Mouse (Mus musculus): Measurements from ENCODE around the gene Eva1c. TPM values are rescaled to one million over a fixed set of nuclear protein-coding genes. Genes with fewer than 3 reads are reported as not detected.

Gene Eva1c
- total RNA-seq, 1 experiment: 2.0 TPM

DNA sequence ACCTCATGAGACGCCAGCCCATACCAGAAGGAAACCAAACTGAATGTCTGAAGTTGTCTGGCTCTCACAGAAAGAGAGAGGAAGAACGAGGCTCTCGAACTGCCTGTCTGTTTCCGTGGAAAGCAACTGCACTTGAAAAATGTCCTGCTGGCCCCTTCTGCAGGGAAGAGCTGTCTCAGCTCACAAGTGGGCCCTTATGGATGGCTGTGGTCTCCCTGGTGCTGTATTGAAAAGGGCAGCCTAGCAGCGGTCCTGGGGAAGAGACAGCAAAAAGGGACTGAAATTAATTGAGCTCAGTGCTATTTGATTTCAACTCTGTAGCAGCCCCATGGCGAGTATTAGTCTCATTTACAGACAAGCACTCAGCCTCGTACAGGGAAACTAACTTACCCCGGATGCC, 10.9 kb downstream of the Eva1c start:
- Histone ChIP-seq H3K4me1 (ENCODE audit: control insufficient read depth in 2 of 2, insufficient read depth in 2 of 2, low read length in 2 of 2, poor library complexity in 1 of 2) (no peaks in the 10 kb centered on the region), H3K9me3 (ENCODE audit: control insufficient read depth, insufficient read depth, low read depth, low read length) (no peaks in the 10 kb centered on the region), H3K9ac (ENCODE audit: insufficient read depth, low read depth, low read length, poor library complexity, severe bottlenecking) (no peak overlapping the region), H3K4me3 (ENCODE audit: insufficient read depth in 1 of 2, low read depth in 1 of 2, low read length in 2 of 2, poor library complexity in 1 of 2, severe bottlenecking in 1 of 2) (no peak overlapping the region), H3K36me3 (ENCODE audit: control insufficient read depth, insufficient read depth, low read length, poor library complexity, severe bottlenecking) (no peaks in the 10 kb centered on the region), H3K27ac (ENCODE audit: insufficient read depth, low read depth, low read length, poor library complexity, severe bottlenecking) (no peak overlapping the region)
- no peak for DNase-seq (ENCODE audit: low read depth, low spot score)
- no peak for TF ChIP-seq CHD2 (IDR thresholded peaks at IDR 0.05; ENCODE audit: low read depth, low read length)
- TF ChIP-seq HCFC1 (IDR thresholded peaks at IDR 0.05; ENCODE audit: borderline replicate concordance, insufficient read depth, low read length): no peak
- no peak for TF ChIP-seq ZNF384 (IDR thresholded peaks at IDR 0.05; ENCODE audit: low read depth, low read length)
- TF ChIP-seq ZC3H11A (IDR thresholded peaks at IDR 0.05; ENCODE audit: borderline replicate concordance, low read depth, low read length): no peak
- TF ChIP-seq MAFK (IDR thresholded peaks at IDR 0.05; ENCODE audit: insufficient read depth, low read depth, low read length): no peak
- in situ Hi-C loops (cut with MboI; ENCODE audit: low sequenced_read_pairs in 2 of 2, unreplicated experiment in 2 of 2): no loop called here

DNA sequence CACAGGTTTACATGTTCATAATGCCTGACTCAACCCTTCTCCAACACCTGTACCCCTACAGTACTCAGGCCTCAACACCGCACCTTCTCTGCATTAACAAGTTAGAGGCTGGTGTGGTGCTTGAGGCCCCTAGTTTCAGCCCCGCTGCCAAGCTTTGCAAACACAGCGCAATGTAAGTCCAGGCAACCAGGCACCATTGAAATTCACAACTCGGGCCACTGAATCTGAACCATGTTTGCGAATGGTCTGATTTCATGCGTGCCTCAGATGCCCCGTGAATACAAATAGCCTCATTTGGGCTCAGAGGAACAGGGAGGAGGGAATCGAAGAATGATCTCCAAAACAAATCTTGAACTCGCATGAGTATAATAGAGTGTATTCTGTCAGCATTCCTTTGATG, 15.6 kb downstream of the Eva1c start:
- in situ Hi-C loops (cut with MboI; ENCODE audit: low sequenced_read_pairs in 2 of 2, unreplicated experiment in 2 of 2): no loop called here
- no peaks in the 10 kb centered on the region for H3K36me3 ChIP-seq (ENCODE audit: control insufficient read depth, insufficient read depth, low read length, poor library complexity, severe bottlenecking)
- DNase-seq (ENCODE audit: low read depth, low spot score): no peak
- no peaks in the 10 kb centered on the region for H3K9me3 ChIP-seq (ENCODE audit: control insufficient read depth, insufficient read depth, low read depth, low read length)
- no peak overlapping the region for H3K4me3 ChIP-seq (ENCODE audit: insufficient read depth in 1 of 2, low read depth in 1 of 2, low read length in 2 of 2, poor library complexity in 1 of 2, severe bottlenecking in 1 of 2)
- H3K4me1 ChIP-seq (ENCODE audit: control insufficient read depth in 2 of 2, insufficient read depth in 2 of 2, low read length in 2 of 2, poor library complexity in 1 of 2): no peaks in the 10 kb centered on the region
- TF ChIP-seq MAFK (IDR thresholded peaks at IDR 0.05; ENCODE audit: insufficient read depth, low read depth, low read length) (no peak), ZNF384 (IDR thresholded peaks at IDR 0.05; ENCODE audit: low read depth, low read length) (no peak), HCFC1 (IDR thresholded peaks at IDR 0.05; ENCODE audit: borderline replicate concordance, insufficient read depth, low read length) (no peak), CHD2 (IDR thresholded peaks at IDR 0.05; ENCODE audit: low read depth, low read length) (no peak), ZC3H11A (IDR thresholded peaks at IDR 0.05; ENCODE audit: borderline replicate concordance, low read depth, low read length) (no peak)
- no peak overlapping the region for H3K9ac ChIP-seq (ENCODE audit: insufficient read depth, low read depth, low read length, poor library complexity, severe bottlenecking)
- H3K27ac ChIP-seq (ENCODE audit: insufficient read depth, low read depth, low read length, poor library complexity, severe bottlenecking): no peak overlapping the region

DNA sequence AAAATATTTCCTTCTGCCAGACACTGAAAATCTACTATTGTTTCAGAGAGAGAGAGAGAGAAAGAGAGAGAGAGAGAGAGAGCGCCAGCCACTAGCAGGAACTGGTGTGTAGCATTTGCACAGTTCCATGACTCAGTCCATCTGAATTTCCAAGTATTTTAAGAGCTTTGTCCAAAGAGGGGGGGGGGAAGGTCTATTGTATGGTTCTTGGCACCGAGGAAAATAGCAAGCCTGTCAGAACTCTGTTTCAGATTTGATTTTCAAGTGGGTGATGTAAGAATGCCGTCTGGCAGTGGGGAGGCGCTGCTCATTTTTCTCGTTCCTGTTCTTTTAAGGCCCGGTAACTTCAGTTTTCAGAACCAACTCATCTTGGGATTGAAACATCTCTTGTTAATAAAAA, 18.5 kb downstream of the Eva1c start:
- no peaks in the 10 kb centered on the region for H3K36me3 ChIP-seq (ENCODE audit: control insufficient read depth, insufficient read depth, low read length, poor library complexity, severe bottlenecking)
- TF ChIP-seq ZC3H11A (IDR thresholded peaks at IDR 0.05; ENCODE audit: borderline replicate concordance, low read depth, low read length) (no peak), MAFK (IDR thresholded peaks at IDR 0.05; ENCODE audit: insufficient read depth, low read depth, low read length) (no peak), HCFC1 (IDR thresholded peaks at IDR 0.05; ENCODE audit: borderline replicate concordance, insufficient read depth, low read length) (no peak), ZNF384 (IDR thresholded peaks at IDR 0.05; ENCODE audit: low read depth, low read length) (no peak), CHD2 (IDR thresholded peaks at IDR 0.05; ENCODE audit: low read depth, low read length) (no peak)
- in situ Hi-C loops (cut with MboI; ENCODE audit: low sequenced_read_pairs in 2 of 2, unreplicated experiment in 2 of 2): no loop called here
- peaks cover 3 to 11% of the 10 kb centered on the region in 2 experiments; a peak in 2 of 4 replicates for H3K4me1 ChIP-seq (ENCODE audit: control insufficient read depth in 2 of 2, insufficient read depth in 2 of 2, low read length in 2 of 2, poor library complexity in 1 of 2)
- H3K9ac ChIP-seq (ENCODE audit: insufficient read depth, low read depth, low read length, poor library complexity, severe bottlenecking): no peak overlapping the region
- H3K9me3 ChIP-seq (ENCODE audit: control insufficient read depth, insufficient read depth, low read depth, low read length): no peaks in the 10 kb centered on the region
- H3K4me3 ChIP-seq (ENCODE audit: insufficient read depth in 1 of 2, low read depth in 1 of 2, low read length in 2 of 2, poor library complexity in 1 of 2, severe bottlenecking in 1 of 2): no peak overlapping the region
- no peak overlapping the region for H3K27ac ChIP-seq (ENCODE audit: insufficient read depth, low read depth, low read length, poor library complexity, severe bottlenecking)
- DNase-seq (ENCODE audit: low read depth, low spot score): no peak

DNA sequence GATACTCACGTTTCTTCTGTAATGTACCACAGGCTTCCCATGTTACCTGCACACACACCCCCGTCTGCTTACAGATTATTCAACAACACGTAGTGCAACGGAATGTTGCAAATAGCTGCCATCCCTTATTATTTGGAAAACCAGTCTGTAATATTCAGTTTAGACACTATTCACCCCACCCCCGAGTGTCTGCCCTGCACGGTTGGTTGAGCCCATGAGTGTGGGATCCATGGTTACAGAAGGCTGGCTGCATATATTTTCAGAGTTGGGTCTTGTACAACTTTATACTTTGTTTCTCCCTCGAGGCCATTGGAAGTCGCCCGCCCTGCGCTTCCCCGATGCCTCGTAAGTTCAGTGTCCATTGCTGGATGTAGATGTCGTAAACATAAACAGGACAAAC, 19.1 kb downstream of the Eva1c start:
- in situ Hi-C loops (cut with MboI; ENCODE audit: low sequenced_read_pairs in 2 of 2, unreplicated experiment in 2 of 2): no loop called here

DNA sequence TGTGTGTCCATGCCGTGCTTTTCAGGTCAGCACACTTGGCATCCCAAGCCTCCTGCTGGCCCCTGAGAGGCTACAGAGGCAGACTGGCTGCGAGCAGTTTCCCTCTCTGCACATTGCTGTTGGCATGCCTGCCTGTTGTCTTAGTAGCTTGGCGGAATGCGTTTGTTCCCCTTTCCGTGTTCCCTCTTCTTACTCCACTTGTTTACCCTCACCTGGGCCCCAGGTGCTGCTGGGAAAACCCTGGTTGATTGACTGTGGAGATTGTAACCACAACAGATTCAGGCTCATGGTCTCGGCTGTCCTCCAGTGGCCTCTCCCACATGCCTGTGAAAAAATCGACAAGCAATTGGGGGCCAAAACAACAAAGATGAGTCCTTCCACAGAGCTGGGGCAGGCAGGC, 22.2 kb downstream of the Eva1c start:
- in situ Hi-C loops (cut with MboI; ENCODE audit: low sequenced_read_pairs in 2 of 2, unreplicated experiment in 2 of 2): no loop called here
- peaks cover 3 to 12% of the 10 kb centered on the region in 2 experiments; a peak in 2 of 4 replicates for H3K4me1 ChIP-seq (ENCODE audit: control insufficient read depth in 2 of 2, insufficient read depth in 2 of 2, low read length in 2 of 2, poor library complexity in 1 of 2)
- H3K27ac ChIP-seq (ENCODE audit: insufficient read depth, low read depth, low read length, poor library complexity, severe bottlenecking): no peak overlapping the region
- no peaks in the 10 kb centered on the region for H3K36me3 ChIP-seq (ENCODE audit: control insufficient read depth, insufficient read depth, low read length, poor library complexity, severe bottlenecking)
- H3K4me3 ChIP-seq (ENCODE audit: insufficient read depth in 1 of 2, low read depth in 1 of 2, low read length in 2 of 2, poor library complexity in 1 of 2, severe bottlenecking in 1 of 2): no peak overlapping the region
- no peak for DNase-seq (ENCODE audit: low read depth, low spot score)
- no peaks in the 10 kb centered on the region for H3K9me3 ChIP-seq (ENCODE audit: control insufficient read depth, insufficient read depth, low read depth, low read length)
- TF ChIP-seq MAFK (IDR thresholded peaks at IDR 0.05; ENCODE audit: insufficient read depth, low read depth, low read length) (no peak), ZC3H11A (IDR thresholded peaks at IDR 0.05; ENCODE audit: borderline replicate concordance, low read depth, low read length) (no peak), CHD2 (IDR thresholded peaks at IDR 0.05; ENCODE audit: low read depth, low read length) (no peak), ZNF384 (IDR thresholded peaks at IDR 0.05; ENCODE audit: low read depth, low read length) (no peak), HCFC1 (IDR thresholded peaks at IDR 0.05; ENCODE audit: borderline replicate concordance, insufficient read depth, low read length) (no peak)
- no peak overlapping the region for H3K9ac ChIP-seq (ENCODE audit: insufficient read depth, low read depth, low read length, poor library complexity, severe bottlenecking)

More for the DNA sequence above, 19.1 kb downstream of the Eva1c start:
- no peak for TF ChIP-seq HCFC1 (IDR thresholded peaks at IDR 0.05; ENCODE audit: borderline replicate concordance, insufficient read depth, low read length)
- TF ChIP-seq ZNF384 (IDR thresholded peaks at IDR 0.05; ENCODE audit: low read depth, low read length): no peak
- TF ChIP-seq ZC3H11A (IDR thresholded peaks at IDR 0.05; ENCODE audit: borderline replicate concordance, low read depth, low read length): no peak
- TF ChIP-seq CHD2 (IDR thresholded peaks at IDR 0.05; ENCODE audit: low read depth, low read length): no peak
- TF ChIP-seq MAFK (IDR thresholded peaks at IDR 0.05; ENCODE audit: insufficient read depth, low read depth, low read length): no peak
- no peak overlapping the region for H3K4me3 ChIP-seq (ENCODE audit: insufficient read depth in 1 of 2, low read depth in 1 of 2, low read length in 2 of 2, poor library complexity in 1 of 2, severe bottlenecking in 1 of 2)
- peaks cover 3 to 11% of the 10 kb centered on the region in 2 experiments; a peak in 2 of 4 replicates for H3K4me1 ChIP-seq (ENCODE audit: control insufficient read depth in 2 of 2, insufficient read depth in 2 of 2, low read length in 2 of 2, poor library complexity in 1 of 2)
- no peak overlapping the region for H3K9ac ChIP-seq (ENCODE audit: insufficient read depth, low read depth, low read length, poor library complexity, severe bottlenecking)
- H3K27ac ChIP-seq (ENCODE audit: insufficient read depth, low read depth, low read length, poor library complexity, severe bottlenecking): no peak overlapping the region
- no peak for DNase-seq (ENCODE audit: low read depth, low spot score)
- no peaks in the 10 kb centered on the region for H3K36me3 ChIP-seq (ENCODE audit: control insufficient read depth, insufficient read depth, low read length, poor library complexity, severe bottlenecking)
- H3K9me3 ChIP-seq (ENCODE audit: control insufficient read depth, insufficient read depth, low read depth, low read length): no peaks in the 10 kb centered on the region

Data from ES-E14 (cell line).